Mouse (Mus musculus): ENCODE data around the gene Cks1b. TPM values are rescaled to one million over a fixed set of nuclear protein-coding genes. Genes with fewer than 3 reads are reported as not detected.

The Cks1b gene
- total RNA-seq, 2 experiments from 2014 or later: 19.7 to 22.3 TPM

GRCm38 (mm10) chr3:89395806-89396653, 22.2 kb downstream of the Cks1b start:
- peak; percentile 71 for DNase-seq

- DNase-seq: no peak
Observed at GRCm38 (mm10) chr3:89395419-89395805, 22.8 kb downstream of the Cks1b start.

- DNase-seq: peak; percentile 76
Observed at GRCm38 (mm10) chr3:89394894-89395256, 23.3 kb downstream of the Cks1b start.

GRCm38 (mm10) chr3:89394006-89394893, 23.9 kb downstream of the Cks1b start, which contains the start of gene Zbtb7b:
Zbtb7b (minus strand) TSS chr3:89394776.
- peak; percentile 80 for DNase-seq

GRCm38 (mm10) chr3:89393605-89394004, 24.6 kb downstream of the Cks1b start:
- peak; percentile 98 for DNase-seq

GRCm38 (mm10) chr3:89392871-89393311, 25.3 kb downstream of the Cks1b start:
- peak; percentile 48 for DNase-seq

- DNase-seq: peak; percentile 61
Observed at GRCm38 (mm10) chr3:89391663-89392511, 26.3 kb downstream of the Cks1b start.

GRCm38 (mm10) chr3:89390699-89391662, 27.2 kb downstream of the Cks1b start:
- DNase-seq: no peak

- DNase-seq: no peak
Observed at GRCm38 (mm10) chr3:89390111-89390515, 28.1 kb downstream of the Cks1b start.

GRCm38 (mm10) chr3:89388901-89389740, 29.1 kb downstream of the Cks1b start:
- no peak for DNase-seq

- DNase-seq: peak; percentile 79
Observed at GRCm38 (mm10) chr3:89388134-89388881, 29.9 kb downstream of the Cks1b start.

- DNase-seq: no peak
Observed at GRCm38 (mm10) chr3:89387632-89388031, 30.6 kb downstream of the Cks1b start.

- no peak for DNase-seq
Observed at GRCm38 (mm10) chr3:89386438-89387420, 31.5 kb downstream of the Cks1b start.

GRCm38 (mm10) chr3:89385451-89385850, 32.7 kb downstream of the Cks1b start:
- DNase-seq: no peak

- no peak for DNase-seq
Observed at GRCm38 (mm10) chr3:89384331-89385076, 33.7 kb downstream of the Cks1b start.

GRCm38 (mm10) chr3:89383651-89384255, 34.4 kb downstream of the Cks1b start:
- no peak for DNase-seq

- no peak for DNase-seq
Observed at GRCm38 (mm10) chr3:89382950-89383349, 35.2 kb downstream of the Cks1b start.

All from gastrocnemius, postnatal 10 days (tissue).